Mouse (Mus musculus) thymus, postnatal 36 days (tissue): Measurements from ENCODE around the gene Grtp1.

ENCODE experiments used
- DNase-seq, 2 experiments: peaks; one replicate each; pipeline ENCODE4 v3.0.0; 2022; ENCODE audit warnings: mixed read lengths in 2 of 2

The Grtp1 gene

DNA sequence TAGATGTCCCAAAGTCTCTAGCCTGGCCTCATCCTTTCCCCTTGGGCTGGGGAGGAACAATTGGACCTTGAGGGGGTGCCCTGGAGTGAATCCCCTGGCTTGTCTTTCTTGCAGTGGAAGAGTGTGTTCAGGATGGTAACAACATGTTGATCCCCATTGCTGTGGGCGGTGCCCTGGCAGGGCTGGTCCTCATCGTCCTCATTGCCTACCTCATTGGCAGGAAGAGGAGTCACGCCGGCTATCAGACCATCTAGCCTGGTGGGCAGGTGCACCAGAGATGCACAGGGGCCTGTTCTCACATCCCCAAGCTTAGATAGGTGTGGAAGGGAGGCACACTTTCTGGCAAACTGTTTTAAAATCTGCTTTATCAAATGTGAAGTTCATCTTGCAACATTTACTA is 26.1 kb downstream of the Grtp1 start:
- DNase-seq, result no peak

GRCm38 (mm10) chr8:13170510-13170909 is 29.9 kb downstream of the Grtp1 start:
- DNase-seq, result no peak

- no peak for DNase-seq
Measured at GRCm38 (mm10) chr8:13164361-13164760, 36.1 kb downstream of the Grtp1 start.

DNA sequence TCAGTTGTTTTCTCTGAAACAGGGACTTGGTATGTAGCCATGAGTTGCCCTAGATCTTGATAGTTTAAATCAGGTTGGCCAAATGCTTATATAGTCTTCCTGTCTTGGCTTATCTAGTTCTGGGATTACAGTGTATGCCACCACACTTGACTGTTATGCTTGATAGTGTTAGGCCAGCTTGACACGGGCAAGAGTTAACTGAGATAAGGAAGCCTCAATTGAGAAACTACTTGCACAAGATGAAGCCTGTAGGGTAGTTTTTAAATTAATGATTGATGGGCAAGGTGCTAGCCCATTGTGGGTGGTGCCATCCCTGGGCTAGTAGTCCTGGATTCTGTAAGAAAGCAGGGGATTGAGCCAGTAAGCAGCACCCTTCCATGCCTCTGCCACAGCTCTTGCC is 36.9 kb downstream of the Grtp1 start:
- no peak for DNase-seq

DNA sequence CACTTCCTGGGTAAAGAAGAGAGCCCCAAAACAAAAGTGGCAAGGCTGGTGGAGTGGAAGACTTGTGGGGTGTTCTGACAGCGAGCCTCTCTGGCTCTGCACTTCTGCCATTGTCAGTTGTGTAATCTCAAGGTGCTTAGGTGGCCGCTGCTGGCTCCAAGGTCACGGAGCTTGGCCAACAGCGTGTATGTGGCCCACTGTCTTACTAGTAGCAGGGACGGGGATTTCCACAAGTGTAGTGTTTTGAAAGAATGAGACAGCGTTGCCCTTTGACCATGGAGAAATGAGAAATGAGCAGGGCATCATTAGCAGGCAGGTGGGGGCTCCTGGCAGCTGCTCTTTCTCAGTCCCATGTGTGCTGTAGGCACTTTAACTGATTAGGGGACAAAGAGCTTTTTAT is 38.3 kb downstream of the Grtp1 start:
- DNase-seq, result no peak

GRCm38 (mm10) chr8:13160691-13161090 is 39.7 kb downstream of the Grtp1 start:
- DNase-seq, result no peak

- DNase-seq, result no peak
Measured at GRCm38 (mm10) chr8:13159377-13159881, 41.0 kb downstream of the Grtp1 start.

DNA sequence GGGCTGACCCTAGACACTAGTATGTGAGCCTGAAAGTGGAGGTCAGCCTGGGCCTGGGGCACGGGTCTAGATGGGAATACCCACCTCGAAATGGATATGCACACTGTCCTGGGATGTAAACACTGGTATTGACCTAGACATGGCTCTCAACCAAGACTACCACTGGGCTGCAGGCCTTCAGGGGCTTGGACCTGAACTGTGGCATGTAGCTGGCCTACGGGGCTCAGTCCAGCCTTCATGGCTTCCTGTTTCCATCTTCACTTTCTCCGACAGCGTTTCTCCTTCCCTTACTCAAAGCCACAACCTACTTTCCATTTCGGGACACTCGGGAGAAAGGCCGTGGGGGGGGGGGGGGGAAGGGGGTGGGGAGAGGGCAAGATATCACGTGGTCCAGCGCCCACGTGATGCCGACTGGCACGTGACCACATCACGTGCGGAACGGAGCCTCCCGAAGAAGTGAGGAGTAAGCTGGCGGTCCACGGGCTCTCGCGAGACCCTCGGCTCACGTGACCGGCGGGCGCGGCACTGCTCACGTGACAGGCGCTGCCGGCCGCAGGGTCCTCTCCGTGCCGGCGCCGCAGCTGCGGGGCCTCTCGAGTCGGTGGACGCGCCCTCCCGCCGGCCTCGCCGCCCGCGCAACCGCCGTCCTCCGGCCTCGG is 41.6 kb downstream of the Grtp1 start, which contains the start of gene Lamp1:
Gene Lamp1, plus strand, starts transcription at position 444 of the 659 bp plus-strand sequence.
- peak; percentile 94 to 96 for DNase-seq

- DNase-seq, result no peak
Measured at GRCm38 (mm10) chr8:13156327-13157097, 43.9 kb downstream of the Grtp1 start.

DNA sequence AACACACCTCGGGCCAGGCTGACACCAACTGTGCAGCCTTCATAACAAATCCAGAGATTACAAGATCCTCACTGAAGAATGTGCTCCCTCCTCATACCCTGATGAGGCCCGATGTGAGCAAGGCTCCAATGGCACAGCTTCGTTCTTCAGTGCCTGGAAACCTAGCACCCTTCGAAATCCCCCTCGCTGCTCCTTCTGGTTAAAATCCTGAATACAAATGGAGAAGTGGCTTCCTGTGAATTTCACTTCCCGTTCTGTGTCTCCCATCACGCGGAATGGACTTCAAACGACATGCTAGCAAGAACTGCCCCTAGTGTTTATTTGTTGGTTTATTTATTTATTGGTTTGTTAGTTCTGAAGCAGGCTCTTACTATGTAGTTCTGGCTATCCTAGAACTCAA is 45.1 kb downstream of the Grtp1 start:
- DNase-seq, result no peak

DNA sequence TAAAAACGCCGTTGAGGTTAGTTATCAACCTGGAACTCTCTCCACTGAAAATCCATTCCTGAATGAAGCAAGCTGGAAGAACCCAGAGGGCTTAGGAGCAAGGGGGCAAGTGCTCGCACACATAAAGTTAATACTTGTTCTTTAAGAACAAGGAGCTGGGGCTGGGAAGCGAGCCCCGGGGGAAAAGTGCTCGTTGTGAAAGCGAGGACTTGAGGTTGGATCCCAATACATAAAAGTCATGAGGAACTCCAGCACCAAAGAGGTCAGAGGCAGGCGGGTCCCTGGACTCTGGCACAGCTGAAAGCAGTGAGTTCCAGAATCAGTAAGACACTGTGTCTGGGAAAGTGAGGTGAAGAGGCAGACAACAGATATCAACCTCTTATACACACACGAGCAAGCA is 46.3 kb downstream of the Grtp1 start:
- DNase-seq, result no peak

DNA sequence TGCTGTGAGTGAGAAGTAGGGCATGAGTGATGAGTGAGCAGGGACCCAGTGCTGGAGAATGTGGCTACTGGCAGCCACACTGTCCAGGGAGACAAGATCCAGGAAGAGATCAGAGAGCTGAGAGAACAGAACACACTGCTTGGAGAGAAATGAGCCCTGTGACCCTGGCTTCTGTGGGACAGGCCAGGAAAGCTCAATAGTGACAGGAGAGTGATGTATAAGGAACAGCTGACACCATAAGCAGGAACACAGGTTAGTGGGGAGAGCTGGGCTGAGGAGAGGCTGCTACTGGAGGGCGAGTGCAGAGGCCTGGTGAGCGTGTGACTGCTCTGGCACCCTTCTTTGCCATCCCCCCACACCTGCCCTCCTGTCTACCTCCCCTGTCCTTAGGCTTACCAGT is 49.5 kb downstream of the Grtp1 start:
- DNase-seq, result no peak

DNA sequence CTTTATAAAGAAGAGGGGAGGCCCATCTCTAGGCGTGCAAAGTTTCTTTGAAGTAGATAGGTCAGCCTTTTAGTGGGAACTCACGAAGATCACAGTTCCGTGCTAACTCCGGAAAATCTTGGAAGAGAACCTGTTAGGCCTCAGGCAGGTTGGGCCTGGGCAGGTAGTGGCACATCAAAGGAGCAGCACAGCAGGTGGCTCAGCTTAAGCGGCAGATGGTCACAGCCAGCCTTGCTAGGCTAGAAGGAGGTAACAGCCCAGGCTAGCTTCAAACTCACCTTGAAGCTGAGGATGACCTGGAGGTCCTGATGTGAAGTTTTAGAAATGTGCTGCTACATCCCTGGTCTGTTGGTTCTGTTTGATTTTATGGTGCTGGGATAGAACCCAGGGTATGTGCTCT is 50.6 kb downstream of the Grtp1 start:
- DNase-seq, result no peak

DNA sequence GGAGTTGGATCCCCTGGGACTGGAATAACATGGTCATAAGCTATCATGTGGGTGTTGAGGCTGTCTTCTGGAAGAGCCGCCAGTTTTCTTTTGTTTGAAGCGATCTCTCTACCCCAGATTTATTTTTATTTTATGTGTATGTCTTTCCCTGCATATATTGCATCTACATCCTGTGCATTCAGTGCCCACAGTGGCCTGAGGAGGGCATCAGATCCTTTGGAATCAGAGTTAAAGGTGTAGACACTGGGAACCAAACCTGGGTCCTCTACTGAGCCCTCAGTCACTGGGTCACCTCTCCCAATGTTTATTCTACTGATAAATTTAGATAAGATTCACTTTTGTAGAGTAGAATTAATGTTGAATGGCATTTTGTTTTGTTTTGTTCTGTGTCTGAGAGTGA is 51.1 kb downstream of the Grtp1 start:
- no peak for DNase-seq

- no peak for DNase-seq
Measured at GRCm38 (mm10) chr8:13148476-13148875, 51.9 kb downstream of the Grtp1 start.

DNA sequence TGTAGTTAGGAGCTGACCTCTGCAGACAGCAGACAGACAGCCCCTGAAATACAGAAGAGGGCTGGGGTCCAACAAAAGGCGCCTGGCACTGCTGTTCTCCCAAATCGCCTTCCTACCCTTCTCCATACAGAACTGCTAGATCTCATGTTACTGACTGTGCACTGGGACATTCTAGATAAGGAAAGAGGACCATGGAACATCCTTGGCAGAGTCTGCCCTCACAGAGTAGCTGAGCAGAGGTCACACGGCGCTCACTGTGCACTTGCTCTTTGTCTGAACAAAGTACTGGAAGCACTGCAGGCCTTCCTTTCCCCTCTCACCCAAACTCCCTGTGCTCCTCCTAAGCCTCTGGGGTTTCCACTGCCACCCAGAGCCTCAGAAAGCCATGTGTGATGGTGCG is 58.7 kb downstream of the Grtp1 start:
- DNase-seq, result no peak

- DNase-seq, result no peak
Measured at GRCm38 (mm10) chr8:13139641-13140182, 60.7 kb downstream of the Grtp1 start.

- DNase-seq, result peak; percentile 30 to 41
Measured at GRCm38 (mm10) chr8:13132220-13132619, 68.2 kb downstream of the Grtp1 start.

GRCm38 (mm10) chr8:13124897-13125296 is 75.5 kb downstream of the Grtp1 start:
- DNase-seq, result no peak

DNA sequence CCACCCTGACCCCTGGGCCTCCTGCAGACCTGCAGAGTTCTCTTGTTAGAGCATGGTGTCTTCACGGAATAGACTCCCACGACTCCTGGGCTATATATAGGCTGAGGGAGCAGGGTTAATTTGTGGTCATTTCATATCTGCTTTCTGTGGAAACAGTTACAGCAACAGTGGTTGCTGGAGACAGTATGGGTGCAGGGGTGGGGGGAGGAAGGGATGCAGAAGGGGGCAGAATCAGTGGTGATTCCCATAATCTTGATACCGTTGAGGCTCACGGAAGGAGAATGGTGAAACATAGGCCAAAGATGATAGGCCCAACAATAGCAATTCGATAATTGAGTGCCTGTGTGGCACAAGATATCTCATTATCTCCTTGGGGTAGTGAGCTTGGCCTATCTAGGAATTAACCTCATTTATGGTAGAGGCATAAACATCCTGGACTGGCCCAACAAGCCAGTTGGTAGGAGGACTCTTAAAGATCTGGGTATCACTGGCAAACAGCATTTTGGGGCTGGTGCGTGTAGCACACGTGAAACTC is 77.5 kb downstream of the Grtp1 start:
- no peak for DNase-seq
